8 mouse cellular contexts compared by ENCODE assay signal in genomic region chr8:119960531-119961104, GRCm38 (mm10). TPM values are rescaled to one million over a fixed set of nuclear protein-coding genes. Genes with fewer than 3 reads are reported as not detected.
DNase-seq lines count a peak whose midpoint lies in the region; ATAC-seq and TF ChIP-seq lines count a peak whose summit lies in the region.
"Had no signal": no experiment of that assay in that cellular context is flagged by ENCODE, and none has a peak within 500 bp of the region (broad histone marks: within the 10 kb centered on the region; RNA-seq: fewer than 3 reads in every experiment).

No protein-coding gene starts in this region.

- H3K4me1 ChIP-seq in midbrain, embryonic 14.5 days (ENCODE audit: control insufficient read depth, insufficient read depth, low read length), result 0 out of 2 replicates have a peak, but pooled peaks cover 6% of the 10 kb centered on the region
- no peaks in the 10 kb centered on the region for H3K4me1 ChIP-seq in thymus, adult 2 months (replicated peaks; ENCODE audit: control insufficient read depth, insufficient read depth, low read length)
- no peaks in the 10 kb centered on the region for H3K4me1 ChIP-seq in liver, postnatal 0 days (ENCODE audit: insufficient read depth)

- TF ChIP-seq CTCF in brain, embryonic 14.5 days (IDR thresholded peaks at IDR 0.05; ENCODE audit: borderline replicate concordance, extremely low read depth, insufficient read depth, insufficient read length), result no peak
- peak; percentile 40 for TF ChIP-seq CTCF in layer of hippocampus, adult 2 months (conservative IDR thresholded peaks at IDR 0.05)
- no peak for TF ChIP-seq CTCF in thymus, adult 2 months (IDR thresholded peaks at IDR 0.05; ENCODE audit: borderline replicate concordance, control insufficient read depth, extremely low read depth, insufficient read depth, low read length, poor library complexity)
- TF ChIP-seq CTCF in liver, postnatal 0 days (IDR thresholded peaks at IDR 0.05; ENCODE audit: low read depth), result no peak

- no peaks in the 10 kb centered on the region for H3K9me3 ChIP-seq in midbrain, embryonic 14.5 days (ENCODE audit: control insufficient read depth, low read length)
- no peaks in the 10 kb centered on the region for H3K9me3 ChIP-seq in liver, postnatal 0 days (ENCODE audit: low read length)

- peak; percentile 48 for DNase-seq in ZHBTc4 (ENCODE audit: low read depth, low spot score)
- peak; percentile 93 for DNase-seq in brain, embryonic 14.5 days (ENCODE audit: low read depth)
- peak; percentile 40 to 81 for DNase-seq in frontal cortex, adult 2 months (ENCODE audit: extremely low spot score in 1 of 2, low spot score in 1 of 2)
- DNase-seq in layer of hippocampus, adult 2 months (ENCODE audit: low spot score in 2 of 2), result peak; percentile 47 to 55
- peak; percentile 60 for DNase-seq in midbrain, embryonic 14.5 days
- no peak for DNase-seq in thymus, adult 2 months
- DNase-seq in liver, postnatal 0 days, result no peak

- H3K36me3 ChIP-seq in midbrain, embryonic 14.5 days (ENCODE audit: control insufficient read depth, insufficient read depth, low read length), result peaks cover 26% of the 10 kb centered on the region
- H3K36me3 ChIP-seq in thymus, adult 2 months (ENCODE audit: control insufficient read depth, insufficient read depth, low read length), result peaks cover 23% of the 10 kb centered on the region
- H3K36me3 ChIP-seq in liver, postnatal 0 days (replicated peaks; ENCODE audit: insufficient read depth, low read length), result peaks cover 23% of the 10 kb centered on the region

- no peaks in the 10 kb centered on the region for H3K27me3 ChIP-seq in midbrain, embryonic 14.5 days (ENCODE audit: control insufficient read depth, insufficient read depth, low read length)
- H3K27me3 ChIP-seq in thymus, adult 2 months (ENCODE audit: control insufficient read depth, insufficient read depth, low read length), result no peaks in the 10 kb centered on the region
- no peaks in the 10 kb centered on the region for H3K27me3 ChIP-seq in liver, postnatal 0 days (ENCODE audit: insufficient read depth, low read length)

- H3K4me3 ChIP-seq in layer of hippocampus, adult 2 months, result no peak overlapping the region
- H3K4me3 ChIP-seq in midbrain, embryonic 14.5 days (replicated peaks; ENCODE audit: low read depth, low read length), result no peak overlapping the region
- H3K4me3 ChIP-seq in thymus, adult 2 months (ENCODE audit: control insufficient read depth, insufficient read depth, low read length), result no peak overlapping the region
- no peak overlapping the region for H3K4me3 ChIP-seq in liver, postnatal 0 days (ENCODE audit: low read depth, low read length)

- no peak overlapping the region for H3K4me2 ChIP-seq in midbrain, embryonic 14.5 days (ENCODE audit: low read length)
- H3K4me2 ChIP-seq in liver, postnatal 0 days (ENCODE audit: low read depth, low read length), result no peak overlapping the region

- TF ChIP-seq EP300 in liver, postnatal 0 days (IDR thresholded peaks at IDR 0.05; ENCODE audit: low read depth), result no peak

- ATAC-seq in midbrain, embryonic 14.5 days (ENCODE audit: low FRiP score, low TSS enrichment), result no peak; the same call in 1 of the 2 replicates
- no peak for ATAC-seq in liver, postnatal 0 days

- no peak for TF ChIP-seq POLR2A in brain, embryonic 14.5 days (IDR thresholded peaks at IDR 0.05; ENCODE audit: borderline replicate concordance, extremely low read depth, insufficient read depth, insufficient read length, poor library complexity, severe bottlenecking)
- no peak for TF ChIP-seq POLR2A in thymus, adult 2 months (IDR thresholded peaks at IDR 0.05; ENCODE audit: control insufficient read depth, extremely low read depth, insufficient read depth, low read length, poor library complexity)

- WGBS in midbrain, embryonic 14.5 days, result 57% methylated on average over 5 of the region's 5 CpGs
- 90% methylated on average over 5 of the region's 5 CpGs for WGBS in thymus, adult 2 months
- WGBS in liver, postnatal 0 days (ENCODE audit: insufficient replicate concordance), result 71% methylated on average over 5 of the region's 5 CpGs

- peak overlapping the region; percentile 52 for H3K27ac ChIP-seq in layer of hippocampus, adult 2 months
- peak overlapping the region; percentile 63 for H3K27ac ChIP-seq in midbrain, embryonic 14.5 days (replicated peaks; ENCODE audit: low read depth, low read length)
- H3K27ac ChIP-seq in thymus, adult 2 months (ENCODE audit: control insufficient read depth, insufficient read depth, low read length), result no peak overlapping the region
- no peak overlapping the region for H3K27ac ChIP-seq in liver, postnatal 0 days (ENCODE audit: low read depth)

- H3K9ac ChIP-seq in midbrain, embryonic 14.5 days (replicated peaks; ENCODE audit: low read length), result no peak overlapping the region
- no peak overlapping the region for H3K9ac ChIP-seq in liver, postnatal 0 days (replicated peaks)

RNA-seq across cellular contexts. Expression of gene Crispld2, which starts 31.6 kb away (rescaled TPM):
- 1.3 and 2.2 TPM in 2 replicates for polyA plus RNA-seq in brain, embryonic 14.5 days (2012; rRNA removed)
- polyA plus RNA-seq in frontal cortex, adult 2 months (2012; rRNA removed), result 3.4 and 4.0 TPM in 2 replicates
- 1 to 10 TPM; 2.0 to 2.5 TPM for total RNA-seq in layer of hippocampus, adult 2 months (2021)
- polyA plus RNA-seq in midbrain, embryonic 14.5 days (2014; fragmentation: Nextera tagmentation; extraction: Ambion mirVana), result 0.66 and 1.1 TPM in 2 replicates
- polyA plus RNA-seq in thymus, adult 2 months (2012; rRNA removed), result 7.6 TPM in 2 replicates
- polyA plus RNA-seq in liver, postnatal 0 days (2015; fragmentation: Nextera tagmentation; extraction: Ambion mirVana), result 2.1 and 2.5 TPM in 2 replicates

RNA-seq across cellular contexts. Expression of gene Gm20388, which starts 50.0 kb away (rescaled TPM):
- 54.5 and 59.3 TPM in 2 replicates for polyA plus RNA-seq in brain, embryonic 14.5 days (2012; rRNA removed)
- 15.5 and 22.2 TPM in 2 replicates for polyA plus RNA-seq in frontal cortex, adult 2 months (2012; rRNA removed)
- total RNA-seq in layer of hippocampus, adult 2 months (2021), result 1 to 10 TPM; 2.2 to 7.6 TPM
- 4.1 and 4.7 TPM in 2 replicates for polyA plus RNA-seq in midbrain, embryonic 14.5 days (2014; fragmentation: Nextera tagmentation; extraction: Ambion mirVana)
- polyA plus RNA-seq in thymus, adult 2 months (2012; rRNA removed), result 89.2 and 103 TPM in 2 replicates
- not detected in 2 replicates for polyA plus RNA-seq in liver, postnatal 0 days (2015; fragmentation: Nextera tagmentation; extraction: Ambion mirVana)
- polyA plus RNA-seq: limb, embryonic 11.5 days had no signal

RNA-seq across cellular contexts. Expression of gene Usp10, which starts 50.5 kb away (rescaled TPM):
- polyA plus RNA-seq in brain, embryonic 14.5 days (2012; rRNA removed), result 92.7 and 143 TPM in 2 replicates
- polyA plus RNA-seq in frontal cortex, adult 2 months (2012; rRNA removed), result 86.8 and 98.2 TPM in 2 replicates
- total RNA-seq in layer of hippocampus, adult 2 months (2021), result 10 to 100 TPM; 93.6 to 98.1 TPM
- polyA plus RNA-seq in midbrain, embryonic 14.5 days (2014; fragmentation: Nextera tagmentation; extraction: Ambion mirVana), result 94.2 and 106 TPM in 2 replicates
- polyA plus RNA-seq in thymus, adult 2 months (2012; rRNA removed), result 126 and 149 TPM in 2 replicates
- polyA plus RNA-seq in liver, postnatal 0 days (2015; fragmentation: Nextera tagmentation; extraction: Ambion mirVana), result 44.1 and 46.5 TPM in 2 replicates

Comparison
In these comparisons a context has a peak if more than half of its experiments do, and no peak if none do; other contexts are left out.
1. DNase-seq: peak in ZHBTc4 (single experiment), brain, embryonic 14.5 days (single experiment), frontal cortex, adult 2 months (2 of 2), layer of hippocampus, adult 2 months (2 of 2) and midbrain, embryonic 14.5 days (single experiment); none in thymus, adult 2 months (single experiment) and liver, postnatal 0 days (single experiment).
2. H3K27ac ChIP-seq: peak in layer of hippocampus, adult 2 months (single experiment) and midbrain, embryonic 14.5 days (single experiment); none in thymus, adult 2 months (single experiment) and liver, postnatal 0 days (single experiment).